Mouse (Mus musculus) myocyte (in vitro differentiated cells): ENCODE measurements at regions not wholly inside any gene's neighbourhood (a gene's known extent, or its start where the extent isn't known, plus 50 kb on each side); places are given as distances from the start of the nearest gene placed in this dataset.

Experiments used
- H3K27me3 ChIP-seq: one replicate; pipeline ENCODE4 v1.6.1; 2011; ENCODE audit not compliant: control insufficient read depth, insufficient read depth, insufficient read length
- H3K36me3 ChIP-seq: one replicate; pipeline ENCODE4 v1.6.1; 2011; ENCODE audit not compliant: control insufficient read depth, insufficient read depth
- H3K4me2 ChIP-seq: one replicate; pipeline ENCODE4 v1.6.1; 2011; ENCODE audit warnings: low read depth, control low read depth
- H3K4me3 ChIP-seq: one replicate; pipeline ENCODE4 v1.5.1; 2011; ENCODE audit warnings: mild to moderate bottlenecking, control low read depth, moderate library complexity
- H3K79me2 ChIP-seq: one replicate; pipeline ENCODE4 v1.6.1; 2011; ENCODE audit not compliant: control insufficient read depth, insufficient read depth
- H3ac ChIP-seq: one replicate; pipeline ENCODE4 v1.6.1; 2011; ENCODE audit not compliant: control insufficient read depth, insufficient read length
- CEBPB ChIP-seq: IDR thresholded peaks from 2 replicates; pipeline ENCODE4 v1.6.1; 2011; ENCODE audit warnings: mild to moderate bottlenecking, moderate library complexity; ENCODE audit not compliant: poor library complexity, insufficient read depth, severe bottlenecking
- E2F4 ChIP-seq: IDR thresholded peaks from one replicate; pipeline ENCODE4 v1.6.1; 2011; ENCODE audit warnings: mild to moderate bottlenecking, control low read depth, moderate library complexity; ENCODE audit not compliant: insufficient read depth
- MAX ChIP-seq: IDR thresholded peaks from one replicate; pipeline ENCODE4 v1.6.1; 2011; ENCODE audit warnings: low read depth, mild to moderate bottlenecking, control low read depth
- MYOD1 ChIP-seq, 3 experiments: IDR thresholded peaks; one replicate each; pipeline ENCODE4 v1.6.1; 2011; ENCODE audit warnings: control low read depth in 2 of 3, low read depth in 2 of 3, mild to moderate bottlenecking in 2 of 3, moderate library complexity in 1 of 3; ENCODE audit not compliant: insufficient read length in 2 of 3, control insufficient read depth in 1 of 3
- MYOG ChIP-seq, 3 experiments: IDR thresholded peaks; one replicate each; pipeline ENCODE4 v1.6.1; 2011; ENCODE audit warnings: control low read depth in 2 of 3, low read depth in 2 of 3, mild to moderate bottlenecking in 2 of 3; ENCODE audit not compliant: insufficient read length in 2 of 3, control insufficient read depth in 1 of 3, insufficient read depth in 1 of 3
- POLR2A ChIP-seq: IDR thresholded peaks from one replicate; pipeline ENCODE4 v1.6.1; 2011; ENCODE audit warnings: low read depth, mild to moderate bottlenecking, control low read depth, moderate library complexity; ENCODE audit not compliant: insufficient read length
- POLR2AphosphoS2 ChIP-seq: IDR thresholded peaks from one replicate; pipeline ENCODE4 v1.6.1; 2011; ENCODE audit warnings: low read depth, control low read depth; ENCODE audit not compliant: insufficient read length
- REST ChIP-seq: IDR thresholded peaks from one replicate; pipeline ENCODE4 v1.6.1; 2011; ENCODE audit warnings: mild to moderate bottlenecking, control low read depth, moderate library complexity; ENCODE audit not compliant: insufficient read depth, insufficient read length
- SRF ChIP-seq: IDR thresholded peaks from one replicate; pipeline ENCODE4 v1.6.1; 2011; ENCODE audit warnings: low read depth; ENCODE audit not compliant: control insufficient read depth, insufficient read length
- TCF12 ChIP-seq: IDR thresholded peaks from one replicate; pipeline ENCODE4 v1.6.1; 2011; ENCODE audit warnings: mild to moderate bottlenecking, control low read depth; ENCODE audit not compliant: poor library complexity, insufficient read depth, severe bottlenecking
- TCF3 ChIP-seq: IDR thresholded peaks from one replicate; pipeline ENCODE4 v1.6.1; 2011; ENCODE audit warnings: low read depth, control low read depth; ENCODE audit not compliant: insufficient read length
- USF1 ChIP-seq: IDR thresholded peaks from one replicate; pipeline ENCODE4 v1.6.1; 2011; ENCODE audit warnings: low read depth, mild to moderate bottlenecking, control low read depth, moderate library complexity

- TF ChIP-seq SRF (no peak), MAX (no peak), MYOG (IDR thresholded peaks at IDR 0.05; ENCODE audit: control insufficient read depth in 1 of 3, insufficient read depth in 1 of 3, insufficient read length in 2 of 3, low read depth in 2 of 3) (no peak), POLR2A (no peak), TCF12 (no peak), MYOD1 (IDR thresholded peaks at IDR 0.05; ENCODE audit: control insufficient read depth in 1 of 3, insufficient read length in 2 of 3, low read depth in 2 of 3) (no peak), CEBPB (no peak), POLR2AphosphoS2 (no peak), TCF3 (no peak), REST (no peak), E2F4 (no peak), USF1 (no peak)
- H3K27me3 ChIP-seq = no peaks in the 10 kb centered on the region
- no peak overlapping the region for H3K4me2 ChIP-seq
- H3ac ChIP-seq = no peak overlapping the region
- no peaks in the 10 kb centered on the region for H3K36me3 ChIP-seq
- no peak overlapping the region for H3K4me3 ChIP-seq
- no peaks in the 10 kb centered on the region for H3K79me2 ChIP-seq
These were observed 147.2 kb upstream of the Tbl1x start for GRCm38 (mm10) chrX:77363657-77364056.

DNA sequence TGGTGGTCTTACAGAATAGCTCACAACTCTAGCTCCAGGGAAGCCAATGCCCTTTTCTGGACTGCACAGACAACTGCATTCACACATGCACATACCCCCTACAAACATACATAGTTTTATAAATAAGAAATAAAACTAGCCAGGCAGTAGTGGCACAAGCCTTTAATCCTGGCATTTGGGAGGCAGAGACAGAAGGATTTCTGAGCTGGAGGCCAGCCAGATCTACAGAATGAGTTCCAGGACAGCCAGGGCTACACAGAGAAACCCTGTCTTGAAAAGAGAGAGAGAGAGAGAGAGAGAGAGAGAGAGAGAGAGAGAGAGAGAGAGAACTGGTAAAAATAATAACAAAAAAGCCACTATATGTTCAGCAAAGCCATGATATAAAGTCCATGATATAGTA is 143.5 kb upstream of the Tbl1x start:
- Histone ChIP-seq H3K4me2 (no peak overlapping the region), H3K27me3 (no peaks in the 10 kb centered on the region), H3K4me3 (no peak overlapping the region), H3ac (no peak overlapping the region), H3K36me3 (no peaks in the 10 kb centered on the region), H3K79me2 (no peaks in the 10 kb centered on the region)
- TF ChIP-seq POLR2A = no peak
- no peak for TF ChIP-seq CEBPB
- TF ChIP-seq REST = no peak
- no peak for TF ChIP-seq SRF
- TF ChIP-seq POLR2AphosphoS2 = no peak
- TF ChIP-seq TCF12 = no peak
- TF ChIP-seq MYOG (IDR thresholded peaks at IDR 0.05; ENCODE audit: control insufficient read depth in 1 of 3, insufficient read depth in 1 of 3, insufficient read length in 2 of 3, low read depth in 2 of 3) = no peak
- no peak for TF ChIP-seq TCF3
- no peak for TF ChIP-seq MAX
- no peak for TF ChIP-seq USF1
- no peak for TF ChIP-seq E2F4
- TF ChIP-seq MYOD1 (IDR thresholded peaks at IDR 0.05; ENCODE audit: control insufficient read depth in 1 of 3, insufficient read length in 2 of 3, low read depth in 2 of 3) = no peak

DNA sequence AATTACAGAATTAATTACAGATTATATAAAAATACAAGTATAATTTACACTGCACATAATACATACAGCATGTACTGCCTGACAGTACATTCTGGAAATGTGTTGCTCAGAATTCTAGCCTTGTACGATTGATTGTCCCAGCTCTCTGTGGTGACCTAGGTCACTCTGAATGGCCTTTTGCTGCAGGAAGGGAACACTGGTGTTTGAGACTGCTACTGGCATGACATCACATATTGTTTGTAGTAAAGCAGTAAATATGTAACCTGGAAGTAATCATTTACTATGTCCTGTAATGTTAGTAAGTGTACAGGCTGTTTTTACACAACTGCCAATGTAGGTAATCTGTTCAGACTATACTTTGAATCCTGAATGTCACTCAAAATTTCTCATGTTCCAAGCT is 123.5 kb upstream of the Tbl1x start:
- Histone ChIP-seq H3K79me2 (no peaks in the 10 kb centered on the region), H3K36me3 (no peaks in the 10 kb centered on the region), H3K27me3 (no peaks in the 10 kb centered on the region), H3K4me3 (no peak overlapping the region), H3ac (no peak overlapping the region), H3K4me2 (no peak overlapping the region)
- TF ChIP-seq USF1 (no peak), REST (no peak), MAX (no peak), POLR2A (no peak), TCF12 (no peak), TCF3 (no peak), MYOG (IDR thresholded peaks at IDR 0.05; ENCODE audit: control insufficient read depth in 1 of 3, insufficient read depth in 1 of 3, insufficient read length in 2 of 3, low read depth in 2 of 3) (no peak), E2F4 (no peak), POLR2AphosphoS2 (no peak), MYOD1 (IDR thresholded peaks at IDR 0.05; ENCODE audit: control insufficient read depth in 1 of 3, insufficient read length in 2 of 3, low read depth in 2 of 3) (no peak), SRF (no peak), CEBPB (no peak)

DNA sequence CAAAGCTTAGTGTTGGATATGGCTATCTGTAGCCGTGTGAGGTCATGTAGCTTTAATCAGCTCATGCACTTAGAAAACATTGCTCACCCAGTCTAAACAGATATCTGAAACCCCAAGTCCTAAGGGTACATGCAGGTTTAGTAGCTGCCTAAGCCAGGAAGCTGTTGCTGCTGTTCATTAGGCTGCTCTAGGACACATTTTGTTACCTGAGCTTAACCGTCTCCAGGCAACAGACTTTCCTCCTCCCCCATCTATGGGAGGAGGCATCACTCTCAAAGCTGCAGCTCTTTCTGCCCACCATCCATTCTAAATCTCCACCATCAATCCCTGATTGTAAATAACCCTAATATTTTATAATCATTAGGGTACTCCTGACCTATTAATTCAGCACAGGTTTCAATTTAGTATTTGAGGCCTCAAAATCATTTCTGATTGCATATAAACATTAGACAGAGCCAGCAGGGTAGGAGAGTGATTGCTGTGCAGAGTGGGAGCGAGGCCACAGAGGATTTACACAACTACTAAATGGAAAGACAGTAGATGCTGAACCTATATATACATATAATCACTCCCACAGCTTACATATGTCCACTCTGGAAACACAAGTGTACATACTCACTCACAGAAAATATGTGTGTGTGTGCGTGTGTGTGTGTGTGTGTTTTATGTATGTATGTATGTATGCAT is 118.9 kb upstream of the Tbl1x start:
- no peak overlapping the region for H3K4me2 ChIP-seq
- no peak overlapping the region for H3K4me3 ChIP-seq
- TF ChIP-seq MYOG (IDR thresholded peaks at IDR 0.05; ENCODE audit: control insufficient read depth in 1 of 3, insufficient read depth in 1 of 3, insufficient read length in 2 of 3, low read depth in 2 of 3) (no peak), MAX (no peak), E2F4 (no peak), TCF3 (no peak), SRF (no peak), TCF12 (no peak), USF1 (no peak), MYOD1 (IDR thresholded peaks at IDR 0.05; ENCODE audit: control insufficient read depth in 1 of 3, insufficient read length in 2 of 3, low read depth in 2 of 3) (no peak), REST (no peak), POLR2A (no peak), POLR2AphosphoS2 (no peak), CEBPB (no peak)
- H3K79me2 ChIP-seq = no peaks in the 10 kb centered on the region
- no peak overlapping the region for H3ac ChIP-seq
- H3K27me3 ChIP-seq = no peaks in the 10 kb centered on the region
- no peaks in the 10 kb centered on the region for H3K36me3 ChIP-seq
